Comparison of ENCODE assay signal across 36 mouse cellular contexts in the genomic region with DNA sequence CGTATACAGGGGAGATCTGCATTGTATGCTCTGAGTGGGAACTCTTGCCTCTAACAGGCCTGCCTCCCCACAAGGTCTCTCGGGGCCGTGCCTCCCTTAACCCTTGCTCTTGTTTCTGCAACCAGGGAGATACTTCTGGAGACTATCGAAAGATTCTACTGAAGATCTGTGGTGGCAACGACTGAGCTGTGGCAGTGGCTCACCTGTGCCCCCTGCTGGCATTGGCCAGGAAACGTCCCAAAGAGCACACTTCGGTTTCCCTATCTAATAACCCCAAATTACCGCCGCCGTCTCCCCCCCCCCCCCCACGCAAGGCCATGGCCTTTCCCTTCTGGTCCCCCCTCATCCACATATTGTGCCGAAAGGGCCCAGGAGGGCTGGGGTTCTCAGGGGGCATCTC. TPM values are rescaled to one million over a fixed set of nuclear protein-coding genes. Genes with fewer than 3 reads are reported as not detected.
"Had no signal": no experiment of that assay in that cellular context is flagged by ENCODE, and none has a peak within 500 bp of the region (broad histone marks: within the 10 kb centered on the region; RNA-seq: fewer than 3 reads in every experiment).

No protein-coding gene starts in this region.

RNA-seq across cellular contexts. Expression of a gene that starts 17.0 kb away (rescaled TPM):
- total RNA-seq: hindbrain, postnatal 0 days; layer of hippocampus, adult 18-20 months; layer of hippocampus, adult 2 months; layer of hippocampus, adult 8-10 months; layer of hippocampus, postnatal 36 days; left cerebral cortex, adult 18-20 months; left cerebral cortex, adult 2 months had no signal
- polyA plus RNA-seq: heart, embryonic 10.5 days; heart, embryonic 11.5 days; heart, embryonic 12.5 days; heart, embryonic 13.5 days; heart, embryonic 14.5 days; heart, embryonic 15.5 days; hindbrain, embryonic 10.5 days; hindbrain, embryonic 11.5 days; hindbrain, embryonic 12.5 days; hindbrain, embryonic 13.5 days; hindbrain, embryonic 14.5 days; hindbrain, embryonic 15.5 days; hindbrain, embryonic 16.5 days; intestine, embryonic 14.5 days; intestine, embryonic 15.5 days; kidney, embryonic 16.5 days had no signal

RNA-seq across cellular contexts. Expression of a gene that starts 52.2 kb away (rescaled TPM):
- total RNA-seq: heart, postnatal 10 days; heart, postnatal 14 days; heart, postnatal 25 days; heart, postnatal 36 days; heart, postnatal 4 days; hindbrain, postnatal 0 days; layer of hippocampus, adult 18-20 months; layer of hippocampus, adult 2 months; layer of hippocampus, adult 8-10 months; layer of hippocampus, postnatal 10 days; layer of hippocampus, postnatal 14 days; layer of hippocampus, postnatal 25 days; layer of hippocampus, postnatal 36 days; left cerebral cortex, adult 18-20 months; left cerebral cortex, adult 2 months had no signal
- polyA plus RNA-seq: heart, embryonic 10.5 days; heart, embryonic 11.5 days; heart, embryonic 12.5 days; heart, embryonic 14.5 days; heart, embryonic 15.5 days; heart, embryonic 16.5 days; hindbrain, embryonic 10.5 days; hindbrain, embryonic 11.5 days; hindbrain, embryonic 12.5 days; hindbrain, embryonic 13.5 days; hindbrain, embryonic 14.5 days; hindbrain, embryonic 15.5 days; hindbrain, embryonic 16.5 days; hindbrain, postnatal 0 days; intestine, embryonic 14.5 days; intestine, postnatal 0 days; kidney, adult 2 months; kidney, embryonic 15.5 days; kidney, embryonic 16.5 days; kidney, postnatal 0 days had no signal
